Mouse (Mus musculus) neural tube, embryonic 14.5 days (tissue): ENCODE data around the gene Snapc3. TPM values are rescaled to one million over a fixed set of nuclear protein-coding genes. Genes with fewer than 3 reads are reported as not detected.
"Not testable (repeated sequence)": the region's sequence is repeated elsewhere in the genome, so short reads cannot be mapped to it uniquely, and the experiment has no call there.

Experiments
- ATAC-seq: fragments of 200-750 bp; cut with Nextera tagmentation; 2 replicates; pipeline ENCODE4 v1.8.0; 2017; ENCODE audit warnings: low read depth, mild to moderate bottlenecking, moderate TSS enrichment, moderate library complexity
- H3K27ac ChIP-seq: fragments of 300-500 bp; sonication (generic); 2 replicates; pipeline ENCODE4 v1.5.1; 2014; ENCODE audit warnings: low read depth, mild to moderate bottlenecking, control low read depth, low read length, moderate library complexity, mixed read lengths
- H3K27me3 ChIP-seq: fragments of 300-500 bp; sonication (generic); 2 replicates; pipeline ENCODE4 v1.6.1; 2014; ENCODE audit warnings: low read length; ENCODE audit not compliant: control insufficient read depth, insufficient read depth
- H3K36me3 ChIP-seq: fragments of 300-500 bp; sonication (generic); 2 replicates; pipeline ENCODE4 v1.6.1; 2014; ENCODE audit warnings: low read length, mixed read lengths; ENCODE audit not compliant: control insufficient read depth, insufficient read depth
- H3K4me1 ChIP-seq: fragments of 300-500 bp; sonication (generic); 2 replicates; pipeline ENCODE4 v1.6.1; 2014; ENCODE audit warnings: low read length; ENCODE audit not compliant: control insufficient read depth, insufficient read depth
- H3K4me2 ChIP-seq: fragments of 300-500 bp; sonication (generic); 2 replicates; pipeline ENCODE4 v1.6.1; 2014; ENCODE audit warnings: mild to moderate bottlenecking, low read depth, low read length, control low read depth
- H3K4me3 ChIP-seq: fragments of 300-500 bp; sonication (generic); 2 replicates; pipeline ENCODE4 v1.5.1; 2014; ENCODE audit warnings: low read depth, low read length, control low read depth, mixed read lengths
- H3K9ac ChIP-seq: fragments of 300-500 bp; sonication (generic); replicated peaks from 2 replicates; pipeline ENCODE4 v1.6.1; 2014; ENCODE audit warnings: low read depth, mild to moderate bottlenecking, control low read depth, low read length, mixed read lengths
- H3K9me3 ChIP-seq: fragments of 300-500 bp; sonication (generic); 2 replicates; pipeline ENCODE4 v1.6.1; 2016; ENCODE audit warnings: low read length; ENCODE audit not compliant: control insufficient read depth
- WGBS: fragments of 180-500 bp; shearing (Covaris S2); extraction: QIAGEN DNeasy Blood & Tissue Kit; methylation state at CpG from one replicate; pipeline ENCODE4 v1.1.7; 2014; 5-methylcytosine and 5-hydroxymethylcytosine counted together
- polyA plus RNA-seq: library from polyadenylated mRNA; unstranded; fragments of >200 nt; fragmentation: Nextera tagmentation; extraction: Ambion mirVana; gene quantifications from 2 replicates; pipeline ENCODE4 v1.2.1, GENCODE M21; 2014

The Snapc3 gene
- polyA plus RNA-seq, 1 experiment from 2014 or later, result 68.6 TPM

DNA sequence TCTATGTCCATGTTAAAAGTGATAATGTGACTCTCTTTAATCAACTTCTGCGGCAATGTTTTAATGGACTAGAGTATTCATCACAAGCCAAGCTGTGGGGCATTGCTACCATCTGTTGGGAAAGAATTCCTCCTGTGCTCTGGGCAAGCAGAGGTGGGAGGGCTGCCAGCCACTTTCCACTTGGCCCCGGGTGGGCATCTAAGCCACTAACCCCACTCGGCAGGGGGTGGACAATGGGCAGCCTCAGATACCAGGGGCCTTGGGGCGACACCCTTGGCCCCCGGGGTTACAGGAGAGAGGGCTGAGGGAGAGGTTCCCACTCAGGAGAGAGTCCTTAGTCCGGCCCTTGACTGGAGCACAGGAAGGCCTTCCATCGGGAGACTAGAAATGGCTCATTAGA lies 50.1 kb downstream of the Snapc3 start:
- Histone ChIP-seq H3K36me3 (peaks cover 68% of the 10 kb centered on the region), H3K9ac (no peak overlapping the region), H3K27ac (no peak overlapping the region), H3K27me3 (no peaks in the 10 kb centered on the region), H3K4me3 (no peak overlapping the region), H3K4me1 (no peaks in the 10 kb centered on the region; the same call in 1 of the 2 replicates), H3K9me3 (no peaks in the 10 kb centered on the region), H3K4me2 (no peak overlapping the region)
- ATAC-seq, result peak; percentile 24; the same call in 1 of the 2 replicates
- 78% methylated on average over 7 of the region's 7 CpGs for WGBS

DNA sequence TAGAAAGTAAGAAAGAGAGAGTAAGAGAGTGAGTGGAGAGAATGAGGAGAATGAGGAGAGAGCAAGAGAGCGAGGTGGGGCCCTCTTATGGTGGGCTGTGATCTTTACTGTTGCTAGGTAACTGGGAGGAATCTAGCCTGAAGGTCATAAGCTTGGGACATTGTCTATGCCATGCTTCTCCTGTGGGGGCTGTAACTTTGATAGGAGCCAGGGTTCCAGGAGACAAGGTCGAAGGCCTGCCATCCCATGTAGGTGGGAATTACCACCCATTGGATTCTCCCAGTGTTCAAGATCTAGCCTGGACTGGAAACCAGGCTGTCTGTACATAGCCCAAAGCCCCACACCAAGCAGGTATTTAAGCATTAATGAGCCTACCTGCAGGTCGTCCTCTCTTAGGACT lies 50.7 kb downstream of the Snapc3 start:
- Histone ChIP-seq H3K9me3 (no peaks in the 10 kb centered on the region), H3K4me3 (no peak overlapping the region), H3K27ac (no peak overlapping the region), H3K4me2 (no peak overlapping the region), H3K27me3 (no peaks in the 10 kb centered on the region), H3K4me1 (no peaks in the 10 kb centered on the region; the same call in 1 of the 2 replicates), H3K9ac (no peak overlapping the region), H3K36me3 (peaks cover 70% of the 10 kb centered on the region)
- ATAC-seq, result peak; percentile 51; the same call in 1 of the 2 replicates
- 54% methylated on average over 3 of the region's 3 CpGs for WGBS

DNA sequence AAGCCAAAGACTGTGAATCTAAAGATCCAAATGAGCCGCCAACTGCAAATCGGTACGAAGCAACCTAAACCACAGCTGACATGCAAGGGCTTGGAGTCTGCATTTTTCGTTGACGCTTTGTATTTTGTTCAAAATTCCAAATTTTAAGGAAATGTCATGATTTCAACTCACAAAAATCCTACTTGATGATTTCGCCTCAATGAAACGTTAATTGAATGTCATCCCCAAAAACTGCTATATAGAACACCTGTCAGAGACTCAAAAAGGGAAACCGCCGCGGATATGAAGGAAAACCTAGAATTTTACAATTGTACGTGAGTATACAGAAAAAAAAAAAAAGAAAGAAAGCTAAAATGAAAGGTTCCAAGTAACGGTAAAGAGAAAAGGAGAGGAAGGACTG lies 67.7 kb downstream of the Snapc3 start:
- Histone ChIP-seq H3K4me1 (peaks cover 18% of the 10 kb centered on the region), H3K36me3 (peaks cover 26% of the 10 kb centered on the region), H3K4me3 (peak overlapping the region; percentile 74), H3K9me3 (no peaks in the 10 kb centered on the region), H3K4me2 (peak overlapping the region; percentile 73), H3K27me3 (no peaks in the 10 kb centered on the region), H3K27ac (peak overlapping the region; percentile 100; the same call in 1 of the 2 replicates), H3K9ac (peak overlapping the region; percentile 93)
- no peak for ATAC-seq
- WGBS, result 19% methylated on average over 12 of the region's 12 CpGs

DNA sequence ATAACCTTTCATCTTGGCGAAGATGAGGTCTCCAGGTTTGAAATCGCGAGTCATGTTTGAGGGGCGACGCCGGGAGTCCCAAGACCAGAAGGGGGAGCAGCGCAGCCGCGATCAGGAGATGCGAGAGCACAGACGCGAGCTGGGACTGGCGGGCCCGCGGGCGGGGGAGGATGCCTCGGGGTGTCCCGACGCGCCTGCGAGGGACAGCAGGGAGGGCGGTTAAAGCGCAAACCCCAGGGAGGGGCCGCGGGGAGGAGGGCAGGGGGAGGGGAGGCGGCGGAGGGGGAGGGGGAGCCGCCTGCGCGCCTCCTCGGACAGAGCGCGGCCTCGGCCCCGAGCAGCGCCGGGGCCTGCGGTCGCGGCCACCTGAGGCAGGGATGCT lies 68.2 kb downstream of the Snapc3 start:
- H3K4me1 ChIP-seq, result peaks cover 18% of the 10 kb centered on the region
- H3K27ac ChIP-seq, result peak overlapping the region; percentile 100
- WGBS, result under 1% methylated on average over 22 of the region's 40 CpGs
- ATAC-seq, result peak; percentile 87
- peak overlapping the region; percentile 74 for H3K4me3 ChIP-seq
- peaks cover 23% of the 10 kb centered on the region for H3K36me3 ChIP-seq
- peak overlapping the region; percentile 93 for H3K9ac ChIP-seq
- no peaks in the 10 kb centered on the region for H3K27me3 ChIP-seq
- peak overlapping the region; percentile 73 for H3K4me2 ChIP-seq
- H3K9me3 ChIP-seq, result no peaks in the 10 kb centered on the region

DNA sequence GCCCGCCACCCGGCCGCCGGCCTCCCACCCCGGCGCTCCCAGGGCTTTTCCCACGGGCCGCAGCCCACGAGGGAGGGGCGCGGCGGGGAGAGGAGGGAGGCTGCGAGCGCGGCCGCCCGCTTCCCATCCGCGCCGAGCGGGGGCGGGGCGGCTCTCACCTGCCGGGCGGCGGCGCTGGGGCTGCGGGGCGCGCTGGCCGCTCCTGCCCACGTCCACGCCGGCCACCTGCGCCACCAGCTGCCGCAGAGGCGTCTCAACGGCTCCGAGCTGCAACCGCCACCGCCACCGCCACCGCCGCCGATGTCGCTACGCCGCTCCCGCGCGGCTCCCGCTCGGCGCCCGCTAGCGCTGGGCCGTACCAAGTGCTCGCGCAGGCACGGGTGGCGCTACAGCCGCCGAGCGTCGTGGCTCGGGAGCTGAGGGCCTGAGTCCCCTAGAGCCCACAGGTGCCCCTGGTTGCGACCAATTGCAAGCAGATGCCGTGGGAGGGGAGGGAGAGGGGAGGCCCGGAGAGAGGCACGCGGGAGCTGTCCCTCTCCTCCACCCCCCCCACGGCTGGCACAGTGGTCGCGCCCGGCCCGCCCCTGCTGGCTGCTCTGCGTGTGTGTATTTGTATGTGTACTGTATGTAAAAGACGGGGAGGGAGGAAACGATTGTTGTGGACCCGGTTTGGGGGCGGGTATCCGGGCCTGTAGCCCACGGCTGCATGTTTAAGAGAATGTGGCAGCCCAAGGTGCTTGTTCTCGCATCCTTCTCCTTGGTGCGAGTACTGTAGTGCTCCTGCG lies 68.8 kb downstream of the Snapc3 start, which contains the start of gene Psip1:
Gene Psip1, minus strand, starts transcription at position 343 of the 785 bp plus-strand sequence.
- under 1% methylated on average over 40 of the region's 86 CpGs for WGBS
- no peaks in the 10 kb centered on the region for H3K27me3 ChIP-seq

DNA sequence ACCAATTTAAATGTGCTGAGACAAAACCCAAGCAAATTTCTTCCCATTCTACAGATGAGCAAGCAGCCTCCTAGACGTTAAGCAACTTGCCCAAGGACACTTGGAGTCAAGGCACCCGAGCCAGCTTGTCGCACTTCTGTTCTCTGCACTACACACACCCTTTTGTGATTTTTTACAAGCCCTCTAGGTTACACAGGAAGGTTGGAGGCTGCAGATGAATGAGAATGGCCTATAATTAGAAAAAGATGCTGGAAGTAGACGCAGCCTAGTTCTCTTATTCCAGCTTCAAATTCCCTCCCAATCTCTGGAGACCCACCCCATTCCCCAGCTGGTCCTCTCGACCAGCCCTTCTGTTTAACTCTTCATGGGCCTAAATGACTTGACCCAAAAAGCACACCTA lies 71.6 kb downstream of the Snapc3 start:
- no peak for ATAC-seq
- no peak overlapping the region for H3K9ac ChIP-seq
- no peak overlapping the region for H3K27ac ChIP-seq
- H3K4me3 ChIP-seq, result no peak overlapping the region
- H3K9me3 ChIP-seq, result no peaks in the 10 kb centered on the region
- WGBS, result 24% methylated on average over 5 of the region's 5 CpGs
- no peaks in the 10 kb centered on the region for H3K27me3 ChIP-seq
- no peak overlapping the region for H3K4me2 ChIP-seq
- H3K36me3 ChIP-seq, result 0 out of 2 replicates have a peak, but pooled peaks cover 3% of the 10 kb centered on the region
- H3K4me1 ChIP-seq, result peaks cover 11% of the 10 kb centered on the region

More for the DNA sequence above, 68.8 kb downstream of the Snapc3 start, which contains the start of gene Psip1:
- H3K9me3 ChIP-seq, result no peaks in the 10 kb centered on the region
- peak; percentile 95 for ATAC-seq
- peak within 1 kb of the TSS; percentile 93 for H3K9ac ChIP-seq
- peak within 1 kb of the TSS; percentile 73 for H3K4me2 ChIP-seq
- H3K4me1 ChIP-seq, result peaks cover 18% of the 10 kb centered on the region
- peak within 1 kb of the TSS; percentile 74 for H3K4me3 ChIP-seq
- peaks cover 19% of the 10 kb centered on the region for H3K36me3 ChIP-seq
- peak within 1 kb of the TSS; percentile 100 for H3K27ac ChIP-seq

DNA sequence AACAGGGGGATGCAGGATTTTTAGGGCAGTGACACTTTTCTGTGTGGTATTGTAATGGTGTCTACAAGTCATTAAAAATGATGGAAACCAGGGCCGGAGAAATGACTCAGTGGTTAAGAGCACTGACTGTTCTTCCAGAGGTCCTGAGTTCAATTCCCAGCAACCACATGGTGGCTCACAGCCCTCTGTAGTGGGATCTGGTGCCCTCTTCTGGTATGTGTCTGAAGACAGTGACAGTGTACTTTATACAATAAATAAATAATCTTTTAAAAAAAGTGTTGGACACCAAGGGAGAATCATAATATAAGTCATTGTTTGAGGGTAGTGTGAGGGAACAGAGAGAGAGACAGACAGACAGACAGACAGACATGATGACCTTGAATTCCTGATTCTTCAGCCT lies 75.6 kb downstream of the Snapc3 start:
- Histone ChIP-seq H3K9me3 (no peaks in the 10 kb centered on the region), H3K9ac (no peak overlapping the region), H3K27ac (no peak overlapping the region), H3K36me3 (no peaks in the 10 kb centered on the region), H3K4me3 (no peak overlapping the region), H3K4me2 (no peak overlapping the region), H3K27me3 (no peaks in the 10 kb centered on the region), H3K4me1 (no peaks in the 10 kb centered on the region)
- ATAC-seq, result no peak
- WGBS, result 93% methylated on average over 1 of the region's 1 CpGs

DNA sequence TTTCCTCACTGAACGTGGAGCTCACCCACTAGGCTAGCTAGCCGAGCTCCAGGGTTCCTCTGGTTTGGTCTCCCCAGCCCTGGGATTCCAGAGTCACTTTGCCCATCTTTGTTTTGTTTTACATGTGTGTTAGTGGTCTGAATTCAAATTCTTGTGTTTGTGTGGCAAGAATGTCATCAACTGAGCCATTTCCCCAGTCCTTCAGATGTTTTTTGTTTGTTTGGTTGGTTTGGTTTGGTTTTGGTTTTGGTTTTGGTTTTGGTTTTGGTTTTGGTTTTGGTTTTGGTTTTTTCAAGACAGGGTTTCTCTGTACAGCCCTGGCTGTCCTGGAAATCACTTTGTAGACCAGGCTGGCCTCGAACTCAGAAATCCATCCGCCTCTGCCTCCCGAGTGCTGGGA lies 79.5 kb downstream of the Snapc3 start:
- H3K4me3 ChIP-seq, H3K9me3 ChIP-seq, H3K9ac ChIP-seq, H3K27ac ChIP-seq, ATAC-seq, H3K27me3 ChIP-seq, H3K4me1 ChIP-seq, H3K4me2 ChIP-seq, H3K36me3 ChIP-seq: not testable (repeated sequence)
- 93% methylated on average over 5 of the region's 5 CpGs for WGBS
